Mouse (Mus musculus) lung, postnatal 0 days (tissue): ENCODE measurements around the gene Jdp2.

Source experiments
- CTCF ChIP-seq: IDR thresholded peaks from 2 replicates; pipeline ENCODE4 v1.5.1; 2016; ENCODE audit warnings: antibody characterized with exemption, mild to moderate bottlenecking
- EP300 ChIP-seq: IDR thresholded peaks from 2 replicates; pipeline ENCODE4 v1.6.1; 2016; ENCODE audit warnings: antibody characterized with exemption, mild to moderate bottlenecking, control low read depth

- no peak for TF ChIP-seq CTCF
- no peak for TF ChIP-seq EP300
Observed at GRCm38 (mm10) chr12:85624652-85625051, 25.8 kb downstream of the Jdp2 start.
